Mouse (Mus musculus): Measurements from ENCODE around the gene Itprid2. TPM values are rescaled to one million over a fixed set of nuclear protein-coding genes. Genes with fewer than 3 reads are reported as not detected.
"Not testable (repeated sequence)": the region's sequence is repeated elsewhere in the genome, so short reads cannot be mapped to it uniquely, and the experiment has no call there.

Gene Itprid2
- polyA plus RNA-seq (2015; fragmentation: Nextera tagmentation; extraction: Ambion mirVana) = 3.0 and 3.1 TPM in 2 replicates

- peak within 1 kb of the TSS; percentile 97 for H3K4me2 ChIP-seq
- H3K4me1 ChIP-seq = peaks cover 11% of the 10 kb centered on the region
- no peaks in the 10 kb centered on the region for H3K36me3 ChIP-seq (ENCODE audit: poor library complexity, severe bottlenecking)
- peak; percentile 99 for ATAC-seq
- peak within 1 kb of the TSS; percentile 19; the same call in 1 of the 2 replicates for H3K27ac ChIP-seq
- H3K9ac ChIP-seq = peak within 1 kb of the TSS; percentile 82
- H3K27me3 ChIP-seq = no peaks in the 10 kb centered on the region
- WGBS = 4% methylated on average over 27 of the region's 46 CpGs
- no peaks in the 10 kb centered on the region for H3K9me3 ChIP-seq (replicated peaks)
- peak within 1 kb of the TSS; percentile 78 for H3K4me3 ChIP-seq
Measured at GRCm38 (mm10) chr2:79634528-79635400, at the start of gene Itprid2. TSS of gene Itprid2 (plus strand) at chr2:79635352.

- no peaks in the 10 kb centered on the region for H3K27me3 ChIP-seq
- no peak overlapping the region for H3K4me2 ChIP-seq
- ATAC-seq = no peak
- H3K9me3 ChIP-seq (replicated peaks) = no peaks in the 10 kb centered on the region
- no peaks in the 10 kb centered on the region for H3K36me3 ChIP-seq (ENCODE audit: poor library complexity, severe bottlenecking)
- 89% methylated on average over 2 of the region's 2 CpGs for WGBS
- H3K4me1 ChIP-seq = peaks cover 13% of the 10 kb centered on the region
- no peak overlapping the region for H3K9ac ChIP-seq
- no peak overlapping the region for H3K4me3 ChIP-seq
- H3K27ac ChIP-seq = no peak overlapping the region
Measured at GRCm38 (mm10) chr2:79596177-79596576, 39.0 kb upstream of the Itprid2 start.

GRCm38 (mm10) chr2:79597090-79597489 is 38.1 kb upstream of the Itprid2 start:
- no peak for ATAC-seq
- no peaks in the 10 kb centered on the region for H3K36me3 ChIP-seq (ENCODE audit: poor library complexity, severe bottlenecking)

GRCm38 (mm10) chr2:79601109-79601508 is 34.0 kb upstream of the Itprid2 start:
- ATAC-seq; H3K9me3 ChIP-seq (replicated peaks); H3K27me3 ChIP-seq; H3K4me3 ChIP-seq; H3K36me3 ChIP-seq (ENCODE audit: poor library complexity, severe bottlenecking); H3K9ac ChIP-seq; H3K4me2 ChIP-seq: not testable (repeated sequence)
- peak overlapping the region; percentile 62 for H3K27ac ChIP-seq
- 46% methylated on average over 2 of the region's 2 CpGs for WGBS
- H3K4me1 ChIP-seq = peaks cover 22% of the 10 kb centered on the region

More at GRCm38 (mm10) chr2:79597090-79597489, 38.1 kb upstream of the Itprid2 start:
- Histone ChIP-seq H3K4me3 (no peak overlapping the region), H3K4me1 (peaks cover 21% of the 10 kb centered on the region), H3K9me3 (replicated peaks) (no peaks in the 10 kb centered on the region), H3K27me3 (no peaks in the 10 kb centered on the region), H3K27ac (no peak overlapping the region), H3K4me2 (no peak overlapping the region), H3K9ac (no peak overlapping the region)

GRCm38 (mm10) chr2:79601691-79602116 is 33.4 kb upstream of the Itprid2 start:
- Histone ChIP-seq H3K27me3 (no peaks in the 10 kb centered on the region), H3K9me3 (replicated peaks) (no peaks in the 10 kb centered on the region), H3K9ac (no peak overlapping the region), H3K36me3 (ENCODE audit: poor library complexity, severe bottlenecking) (no peaks in the 10 kb centered on the region), H3K4me2 (no peak overlapping the region), H3K4me3 (no peak overlapping the region), H3K27ac (peak overlapping the region; percentile 62), H3K4me1 (peaks cover 22% of the 10 kb centered on the region)
- WGBS = 20% methylated on average over 4 of the region's 4 CpGs
- peak; percentile 77 for ATAC-seq

- Histone ChIP-seq H3K36me3 (ENCODE audit: poor library complexity, severe bottlenecking) (no peaks in the 10 kb centered on the region), H3K4me1 (peaks cover 16% of the 10 kb centered on the region), H3K4me2 (no peak overlapping the region), H3K4me3 (no peak overlapping the region), H3K27me3 (no peaks in the 10 kb centered on the region), H3K9ac (no peak overlapping the region), H3K27ac (no peak overlapping the region), H3K9me3 (replicated peaks) (no peaks in the 10 kb centered on the region)
- no peak for ATAC-seq
- 70% methylated on average over 6 of the region's 6 CpGs for WGBS
Measured at GRCm38 (mm10) chr2:79602306-79602705, 32.8 kb upstream of the Itprid2 start.

GRCm38 (mm10) chr2:79603363-79603762 is 31.8 kb upstream of the Itprid2 start:
- no peaks in the 10 kb centered on the region for H3K9me3 ChIP-seq (replicated peaks)
- H3K4me1 ChIP-seq = peaks cover 13% of the 10 kb centered on the region
- no peak overlapping the region for H3K9ac ChIP-seq
- no peaks in the 10 kb centered on the region for H3K36me3 ChIP-seq (ENCODE audit: poor library complexity, severe bottlenecking)
- WGBS = 92% methylated on average over 4 of the region's 4 CpGs
- no peak overlapping the region for H3K27ac ChIP-seq
- H3K4me3 ChIP-seq = no peak overlapping the region
- no peak overlapping the region for H3K4me2 ChIP-seq
- ATAC-seq = no peak
- H3K27me3 ChIP-seq = no peaks in the 10 kb centered on the region

GRCm38 (mm10) chr2:79606033-79606432 is 29.1 kb upstream of the Itprid2 start:
- Histone ChIP-seq H3K27me3 (no peaks in the 10 kb centered on the region), H3K4me3 (no peak overlapping the region), H3K27ac (no peak overlapping the region), H3K4me2 (no peak overlapping the region), H3K9me3 (replicated peaks) (no peaks in the 10 kb centered on the region), H3K36me3 (ENCODE audit: poor library complexity, severe bottlenecking) (no peaks in the 10 kb centered on the region), H3K9ac (no peak overlapping the region), H3K4me1 (peaks cover 11% of the 10 kb centered on the region)
- ATAC-seq = no peak
- WGBS = 82% methylated on average over 2 of the region's 2 CpGs

GRCm38 (mm10) chr2:79607181-79607580 is 28.0 kb upstream of the Itprid2 start:
- Histone ChIP-seq H3K9ac (no peak overlapping the region), H3K27ac (no peak overlapping the region), H3K9me3 (replicated peaks) (no peaks in the 10 kb centered on the region), H3K4me2 (no peak overlapping the region), H3K27me3 (no peaks in the 10 kb centered on the region), H3K36me3 (ENCODE audit: poor library complexity, severe bottlenecking) (no peaks in the 10 kb centered on the region), H3K4me1 (no peaks in the 10 kb centered on the region), H3K4me3 (no peak overlapping the region)
- 83% methylated on average over 2 of the region's 2 CpGs for WGBS
- no peak for ATAC-seq

GRCm38 (mm10) chr2:79608301-79609074 is 26.7 kb upstream of the Itprid2 start:
- H3K4me1 ChIP-seq = no peaks in the 10 kb centered on the region
- ATAC-seq = no peak
- no peak overlapping the region for H3K4me3 ChIP-seq
- no peaks in the 10 kb centered on the region for H3K9me3 ChIP-seq (replicated peaks)
- H3K27me3 ChIP-seq = no peaks in the 10 kb centered on the region
- no peaks in the 10 kb centered on the region for H3K36me3 ChIP-seq (ENCODE audit: poor library complexity, severe bottlenecking)
- no peak overlapping the region for H3K4me2 ChIP-seq
- no peak overlapping the region for H3K27ac ChIP-seq
- WGBS = 87% methylated on average over 8 of the region's 8 CpGs
- no peak overlapping the region for H3K9ac ChIP-seq

- no peak overlapping the region for H3K4me3 ChIP-seq
- no peak overlapping the region for H3K4me2 ChIP-seq
- H3K36me3 ChIP-seq (ENCODE audit: poor library complexity, severe bottlenecking) = no peaks in the 10 kb centered on the region
- no peaks in the 10 kb centered on the region for H3K9me3 ChIP-seq (replicated peaks)
- H3K27ac ChIP-seq = no peak overlapping the region
- no peak for ATAC-seq
- H3K4me1 ChIP-seq = no peaks in the 10 kb centered on the region
- H3K9ac ChIP-seq = no peak overlapping the region
- 77% methylated on average over 3 of the region's 3 CpGs for WGBS
- no peaks in the 10 kb centered on the region for H3K27me3 ChIP-seq
Measured at GRCm38 (mm10) chr2:79610894-79611293, 24.3 kb upstream of the Itprid2 start.

GRCm38 (mm10) chr2:79618145-79618544 is 17.0 kb upstream of the Itprid2 start:
- H3K36me3 ChIP-seq (ENCODE audit: poor library complexity, severe bottlenecking) = no peaks in the 10 kb centered on the region
- H3K4me3 ChIP-seq = no peak overlapping the region
- no peak overlapping the region for H3K9ac ChIP-seq
- 90% methylated on average over 2 of the region's 2 CpGs for WGBS
- no peak for ATAC-seq
- H3K27me3 ChIP-seq = no peaks in the 10 kb centered on the region
- H3K27ac ChIP-seq = no peak overlapping the region
- no peaks in the 10 kb centered on the region for H3K9me3 ChIP-seq (replicated peaks)
- H3K4me1 ChIP-seq = no peaks in the 10 kb centered on the region
- H3K4me2 ChIP-seq = no peak overlapping the region
